Mouse (Mus musculus) ES-Bruce4 (cell line): Measurements from ENCODE around the gene Polr2b. TPM values are rescaled to one million over a fixed set of nuclear protein-coding genes. Genes with fewer than 3 reads are reported as not detected.

Experiments used
- H3K27ac ChIP-seq: 2 replicates; pipeline ENCODE4 v1.5.1; 2012; ENCODE audit warnings: low read length, inconsistent platforms; ENCODE audit not compliant: insufficient read depth
- H3K27me3 ChIP-seq: 2 replicates; pipeline ENCODE4 v1.6.1; 2012; ENCODE audit warnings: mild to moderate bottlenecking, low read length, inconsistent platforms; ENCODE audit not compliant: control insufficient read depth, poor library complexity, insufficient read depth, severe bottlenecking
- H3K36me3 ChIP-seq: 2 replicates; pipeline ENCODE4 v1.6.1; 2012; ENCODE audit warnings: inconsistent platforms, mild to moderate bottlenecking, low read length, moderate library complexity; ENCODE audit not compliant: control insufficient read depth, poor library complexity, insufficient read depth, severe bottlenecking
- H3K4me1 ChIP-seq: one replicate; pipeline ENCODE4 v1.8.1; 2011; ENCODE audit warnings: low read length; ENCODE audit not compliant: control insufficient read depth, insufficient read depth
- H3K4me3 ChIP-seq: 2 replicates; pipeline ENCODE4 v1.5.1; 2011; ENCODE audit warnings: low read depth, mild to moderate bottlenecking, low read length
- H3K9ac ChIP-seq: 2 replicates; pipeline ENCODE4 v1.6.1; 2012; ENCODE audit warnings: low read depth, mild to moderate bottlenecking, inconsistent platforms; ENCODE audit not compliant: poor library complexity, severe bottlenecking
- H3K9me3 ChIP-seq: replicated peaks from 2 replicates; pipeline ENCODE4 v1.6.1; 2012; ENCODE audit warnings: mild to moderate bottlenecking, low read length, inconsistent platforms; ENCODE audit not compliant: control insufficient read depth, poor library complexity, insufficient read depth, severe bottlenecking
- CTCF ChIP-seq: IDR thresholded peaks from one replicate; pipeline ENCODE4 v1.8.1; 2011; ENCODE audit warnings: low read depth, low read length
- EP300 ChIP-seq: IDR thresholded peaks from 2 replicates; pipeline ENCODE4 v1.6.1; 2011; ENCODE audit warnings: low read depth, low read length; ENCODE audit not compliant: insufficient read depth
- POLR2A ChIP-seq: IDR thresholded peaks from one replicate; pipeline ENCODE4 v1.8.1; 2011; ENCODE audit warnings: low read length; ENCODE audit not compliant: insufficient read depth
- polyA plus RNA-seq: library from polyadenylated mRNA; stranded (reverse); fragments of >200 nt; gene quantifications from 2 replicates; pipeline ENCODE4 v1.2.4, GENCODE M21; 2011; ENCODE audit warnings: low read depth; ENCODE audit not compliant: missing spikeins, insufficient read depth, insufficient read length

Polr2b gene
- polyA plus RNA-seq, 1 experiment = 238 TPM

DNA sequence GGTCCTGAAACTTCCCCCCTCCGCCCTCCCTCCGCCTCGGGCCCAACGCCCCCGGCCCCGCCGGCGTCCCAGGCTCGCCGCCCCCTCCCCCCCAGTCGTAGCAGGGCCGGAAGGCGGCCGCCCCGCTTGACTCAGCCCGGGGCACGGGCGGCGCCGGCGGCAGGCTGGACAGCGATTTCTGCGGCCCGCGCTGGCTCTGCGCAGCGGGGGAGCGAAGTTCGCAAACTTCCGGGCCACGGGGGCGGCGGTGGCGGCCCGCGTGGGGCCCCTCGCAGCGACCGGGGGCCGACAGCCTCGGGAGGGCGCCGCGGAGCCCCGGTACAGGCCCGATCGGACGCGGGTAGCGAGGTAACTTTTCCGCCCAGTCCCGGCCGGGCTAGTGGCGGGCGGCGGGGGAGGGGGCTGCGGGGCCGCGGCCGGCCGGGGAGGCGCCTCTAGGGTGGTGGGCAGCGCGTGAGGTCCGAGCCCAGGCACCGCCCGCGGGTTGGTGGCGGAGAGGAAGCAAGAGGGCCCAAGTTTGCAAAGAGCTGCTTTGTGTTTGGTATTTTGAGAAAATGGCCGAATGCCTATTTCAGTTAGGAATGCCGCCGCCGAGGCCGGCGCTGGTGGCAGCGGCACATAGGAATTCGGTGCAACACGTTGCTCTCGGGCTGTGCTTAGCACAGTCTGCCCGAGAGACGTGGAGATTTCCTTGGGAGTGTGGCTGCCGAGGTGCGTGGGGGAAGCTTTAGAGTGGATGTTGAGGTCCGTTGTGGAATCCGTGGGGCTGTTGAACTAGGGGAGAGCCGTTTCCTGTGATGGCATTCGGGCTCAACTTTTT lies 43.7 kb upstream of the Polr2b start:
- peaks cover 30% of the 10 kb centered on the region for H3K36me3 ChIP-seq
- H3K4me3 ChIP-seq = peak overlapping the region; percentile 97
- TF ChIP-seq CTCF = no peak
- TF ChIP-seq EP300 = 0 out of 2 replicates have a peak, but pooled peaks have one; percentile 15
- H3K27ac ChIP-seq = peak overlapping the region; percentile 88
- H3K27me3 ChIP-seq = no peaks in the 10 kb centered on the region
- H3K4me1 ChIP-seq = no peaks in the 10 kb centered on the region
- peak overlapping the region; percentile 99 for H3K9ac ChIP-seq
- H3K9me3 ChIP-seq = no peaks in the 10 kb centered on the region

DNA sequence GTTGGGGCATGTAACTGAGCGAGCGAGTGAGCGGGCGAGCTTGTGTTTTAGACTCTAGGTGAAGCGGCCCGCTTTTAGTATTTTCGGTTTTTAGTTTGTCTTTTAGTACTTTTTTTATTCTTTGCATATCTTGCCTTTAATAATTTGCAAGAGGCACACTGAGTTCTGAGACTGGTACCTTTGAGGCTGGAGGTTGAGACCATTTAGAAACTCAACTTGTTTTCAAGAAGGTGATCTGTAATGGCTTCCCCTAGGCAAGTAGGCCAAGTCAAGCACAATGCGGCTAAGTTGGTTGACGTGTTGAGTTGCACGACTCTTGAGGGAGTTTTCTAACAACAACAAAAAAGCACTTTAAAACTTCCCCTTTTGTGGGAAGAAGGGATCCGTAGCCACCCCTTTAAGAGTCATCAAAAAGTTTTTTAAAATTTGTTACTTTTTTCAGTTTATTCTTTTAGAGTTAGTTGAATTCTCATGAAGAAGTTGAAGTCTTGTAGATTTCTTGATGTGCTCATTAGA lies 43.0 kb upstream of the Polr2b start:
- Histone ChIP-seq H3K36me3 (peaks cover 37% of the 10 kb centered on the region), H3K27me3 (no peaks in the 10 kb centered on the region), H3K4me3 (peak overlapping the region; percentile 97), H3K9me3 (no peaks in the 10 kb centered on the region), H3K27ac (peak overlapping the region; percentile 88), H3K4me1 (no peaks in the 10 kb centered on the region), H3K9ac (peak overlapping the region; percentile 99)
- TF ChIP-seq EP300 (no peak), CTCF (no peak), POLR2A (no peak)

- peak overlapping the region; percentile 99 for H3K9ac ChIP-seq
- H3K4me1 ChIP-seq = no peaks in the 10 kb centered on the region
- H3K27ac ChIP-seq = no peak overlapping the region; the same call in 1 of the 2 replicates
Observed at GRCm38 (mm10) chr5:77267441-77267840, 42.5 kb upstream of the Polr2b start.

DNA sequence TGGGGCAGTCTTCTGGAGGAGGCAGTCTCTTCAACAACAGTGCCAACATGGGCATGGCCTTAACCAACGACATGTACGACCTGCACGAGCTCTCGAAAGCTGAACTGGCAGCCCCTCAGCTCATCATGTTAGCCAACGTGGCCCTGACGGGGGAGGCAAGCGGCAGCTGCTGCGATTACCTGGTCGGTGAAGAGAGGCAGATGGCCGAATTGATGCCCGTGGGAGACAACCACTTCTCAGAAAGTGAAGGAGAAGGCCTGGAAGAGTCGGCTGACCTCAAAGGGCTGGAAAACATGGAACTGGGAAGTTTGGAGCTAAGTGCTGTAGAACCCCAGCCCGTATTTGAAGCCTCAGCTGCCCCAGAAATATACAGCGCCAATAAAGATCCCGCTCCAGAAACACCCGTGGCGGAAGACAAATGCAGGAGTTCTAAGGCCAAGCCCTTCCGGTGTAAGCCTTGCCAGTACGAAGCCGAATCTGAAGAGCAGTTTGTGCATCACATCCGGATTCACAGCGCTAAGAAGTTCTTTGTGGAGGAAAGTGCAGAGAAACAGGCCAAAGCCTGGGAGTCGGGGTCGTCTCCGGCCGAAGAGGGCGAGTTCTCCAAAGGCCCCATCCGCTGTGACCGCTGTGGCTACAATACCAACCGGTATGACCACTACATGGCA lies 41.9 kb upstream of the Polr2b start:
- Histone ChIP-seq H3K36me3 (peaks cover 48% of the 10 kb centered on the region), H3K27me3 (no peaks in the 10 kb centered on the region), H3K4me3 (peak overlapping the region; percentile 61), H3K27ac (peak overlapping the region; percentile 43), H3K9me3 (no peaks in the 10 kb centered on the region), H3K4me1 (no peaks in the 10 kb centered on the region), H3K9ac (peak overlapping the region; percentile 99)
- TF ChIP-seq EP300 = no peak
- no peak for TF ChIP-seq POLR2A
- TF ChIP-seq CTCF = no peak

More at GRCm38 (mm10) chr5:77267441-77267840, 42.5 kb upstream of the Polr2b start:
- Histone ChIP-seq H3K9me3 (no peaks in the 10 kb centered on the region), H3K4me3 (no peak overlapping the region), H3K36me3 (peaks cover 42% of the 10 kb centered on the region), H3K27me3 (no peaks in the 10 kb centered on the region)
- TF ChIP-seq EP300 = no peak
- TF ChIP-seq POLR2A = no peak
- TF ChIP-seq CTCF = no peak

DNA sequence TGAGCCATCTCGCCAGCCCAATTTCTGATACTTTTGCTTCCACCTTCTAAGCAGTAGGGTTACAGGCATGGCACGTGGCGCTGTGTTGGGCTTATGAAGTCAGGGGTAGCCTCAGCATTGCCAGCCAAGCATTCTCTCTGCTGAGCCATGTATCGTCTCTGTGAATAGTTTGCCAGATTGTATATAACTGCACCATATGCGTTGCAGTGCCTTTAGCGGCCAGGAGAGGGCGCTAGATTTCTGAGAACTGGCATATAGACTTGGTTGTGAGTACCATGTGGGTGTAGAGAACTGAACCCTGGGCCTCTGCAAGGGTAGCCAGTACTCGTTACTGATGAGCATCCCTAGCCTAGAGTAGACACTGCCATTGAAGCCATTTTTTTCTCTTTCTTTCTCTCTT lies 40.5 kb upstream of the Polr2b start:
- H3K4me3 ChIP-seq = peak overlapping the region; percentile 53
- H3K9me3 ChIP-seq = no peaks in the 10 kb centered on the region
- no peak overlapping the region for H3K27ac ChIP-seq
- H3K4me1 ChIP-seq = peaks cover 2% of the 10 kb centered on the region
- H3K27me3 ChIP-seq = no peaks in the 10 kb centered on the region
- TF ChIP-seq POLR2A (no peak), EP300 (no peak), CTCF (peak; percentile 57)
- H3K9ac ChIP-seq = peak overlapping the region; percentile 50; the same call in 1 of the 2 replicates
- peaks cover 60% of the 10 kb centered on the region for H3K36me3 ChIP-seq
